Mouse (Mus musculus) heart, postnatal 0 days (tissue): ENCODE measurements around the gene Srprb. TPM values are rescaled to one million over a fixed set of nuclear protein-coding genes. Genes with fewer than 3 reads are reported as not detected.

Experiments
- ATAC-seq: fragments of 200-750 bp; cut with Nextera tagmentation; 2 replicates; pipeline ENCODE4 v1.8.0; 2017; ENCODE audit warnings: low read depth, moderate number of reproducible peaks, moderate library complexity; ENCODE audit not compliant: insufficient read depth
- DNase-seq: peaks from one replicate; pipeline ENCODE4 v3.0.0-alpha.2; 2016; ENCODE audit warnings: low spot score
- H3K27ac ChIP-seq: fragments of 300-500 bp; sonication (generic); 2 replicates; pipeline ENCODE4 v1.5.1; 2014; ENCODE audit warnings: low read depth, mild to moderate bottlenecking
- H3K27me3 ChIP-seq: fragments of 300-500 bp; sonication (generic); 2 replicates; pipeline ENCODE4 v1.6.1; 2014; ENCODE audit warnings: low read length, mixed read lengths; ENCODE audit not compliant: control insufficient read depth, insufficient read depth
- H3K36me3 ChIP-seq: fragments of 300-500 bp; sonication (generic); replicated peaks from 2 replicates; pipeline ENCODE4 v1.6.1; 2014; ENCODE audit warnings: low read length, mixed read lengths; ENCODE audit not compliant: control insufficient read depth, insufficient read depth
- H3K4me1 ChIP-seq: fragments of 300-500 bp; sonication (generic); 2 replicates; pipeline ENCODE4 v1.6.1; 2014; ENCODE audit warnings: antibody characterized with exemption; ENCODE audit not compliant: control insufficient read depth, insufficient read depth
- H3K4me2 ChIP-seq: fragments of 300-500 bp; sonication (generic); 2 replicates; pipeline ENCODE4 v1.6.1; 2014; ENCODE audit warnings: low read depth, mild to moderate bottlenecking, low read length, moderate library complexity
- H3K4me3 ChIP-seq: fragments of 300-500 bp; sonication (generic); 2 replicates; pipeline ENCODE4 v1.5.1; 2014; ENCODE audit warnings: low read depth, low read length
- H3K9ac ChIP-seq: fragments of 300-500 bp; sonication (generic); replicated peaks from 2 replicates; pipeline ENCODE4 v1.6.1; 2014; ENCODE audit warnings: low read depth, low read length, mixed read lengths
- H3K9me3 ChIP-seq: fragments of 300-500 bp; sonication (generic); replicated peaks from 2 replicates; pipeline ENCODE4 v1.6.1; 2016; ENCODE audit warnings: low read length; ENCODE audit not compliant: control insufficient read depth
- CTCF ChIP-seq: IDR thresholded peaks from 2 replicates; pipeline ENCODE4 v1.5.1; 2016; ENCODE audit warnings: antibody characterized with exemption, control low read depth, low read depth
- EP300 ChIP-seq: IDR thresholded peaks from 2 replicates; pipeline ENCODE4 v1.6.1; 2016; ENCODE audit warnings: antibody characterized with exemption, low read depth
- WGBS: fragments of 180-500 bp; shearing (Covaris S2); extraction: QIAGEN DNeasy Blood & Tissue Kit; methylation state at CpG from one replicate; pipeline ENCODE4 v1.1.7; 2014; 5-methylcytosine and 5-hydroxymethylcytosine counted together
- polyA plus RNA-seq: library from polyadenylated mRNA; unstranded; fragments of >200 nt; fragmentation: Nextera tagmentation; extraction: Ambion mirVana; gene quantifications from 2 replicates; pipeline ENCODE4 v1.2.1, GENCODE M21; 2015
- total RNA-seq: library from RNA; depleted of rRNA; stranded (reverse); fragments of >200 nt; gene quantifications from 2 replicates; pipeline ENCODE4 v1.2.3, GENCODE M21; 2014; ENCODE audit warnings: low replicate concordance; rRNA removed

The Srprb gene
- total RNA-seq (33.5 and 35.6 TPM in 2 replicates), polyA plus RNA-seq (29.4 and 30.2 TPM in 2 replicates)

DNA sequence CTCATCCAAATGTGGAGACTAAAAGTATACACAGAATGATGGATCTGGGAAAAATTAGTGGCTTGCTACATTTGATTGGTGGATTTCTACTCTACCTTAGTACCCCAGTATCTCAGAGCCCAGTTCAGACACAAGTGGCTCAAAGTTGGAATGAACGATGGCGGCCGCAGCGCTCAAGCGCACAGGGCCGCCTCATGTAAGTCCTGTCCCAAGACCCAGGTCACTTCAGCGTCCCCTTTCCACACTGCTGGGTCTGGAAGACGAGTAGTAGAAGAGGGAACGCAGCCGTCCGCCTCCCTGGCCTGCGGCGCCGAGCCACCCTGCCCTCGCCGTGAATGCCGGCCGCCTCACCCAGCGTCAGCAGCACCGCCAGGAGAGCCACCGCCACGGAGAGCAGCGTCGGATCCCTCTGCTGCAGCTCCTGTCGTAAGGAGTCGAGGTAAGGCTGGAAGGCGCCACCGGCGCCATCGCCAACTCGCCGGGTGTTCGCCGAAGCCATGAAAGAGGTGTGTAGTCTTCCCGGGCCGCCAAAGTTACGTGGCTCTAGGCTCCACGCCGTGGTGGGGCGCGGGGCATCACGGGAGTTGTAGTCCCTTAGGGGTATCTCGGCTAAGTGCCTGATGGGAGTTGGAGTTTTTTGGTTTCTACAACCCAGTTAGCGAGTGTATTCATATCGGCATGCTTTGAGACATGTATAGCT lies at the start of gene Srprb:
TSS of gene Srprb (minus strand) at position 577 of the 700 bp plus-strand sequence.
- ATAC-seq (peak; percentile 99), DNase-seq (peak; percentile 90)
- Histone ChIP-seq H3K27me3 (no peaks in the 10 kb centered on the region), H3K36me3 (peaks cover 24% of the 10 kb centered on the region), H3K9ac (peak within 1 kb of the TSS; percentile 71), H3K4me1 (no peaks in the 10 kb centered on the region), H3K9me3 (no peaks in the 10 kb centered on the region), H3K4me3 (peak within 1 kb of the TSS; percentile 66), H3K27ac (peak within 1 kb of the TSS; percentile 82), H3K4me2 (peak within 1 kb of the TSS; percentile 68)
- WGBS = under 1% methylated on average over 45 of the region's 45 CpGs
- TF ChIP-seq EP300 = no peak
- TF ChIP-seq CTCF = no peak

GRCm38 (mm10) chr9:103248618-103249017 lies 46.7 kb upstream of the Srprb start:
- DNase-seq = no peak
- Histone ChIP-seq H3K4me2 (no peak overlapping the region), H3K27me3 (no peaks in the 10 kb centered on the region), H3K9me3 (no peaks in the 10 kb centered on the region), H3K4me3 (no peak overlapping the region), H3K36me3 (no peaks in the 10 kb centered on the region), H3K4me1 (no peaks in the 10 kb centered on the region; the same call in 1 of the 2 replicates), H3K9ac (no peak overlapping the region), H3K27ac (no peak overlapping the region)
- TF ChIP-seq CTCF (no peak), EP300 (no peak)
- ATAC-seq = no peak
- 26% methylated on average over 4 of the region's 4 CpGs for WGBS

DNA sequence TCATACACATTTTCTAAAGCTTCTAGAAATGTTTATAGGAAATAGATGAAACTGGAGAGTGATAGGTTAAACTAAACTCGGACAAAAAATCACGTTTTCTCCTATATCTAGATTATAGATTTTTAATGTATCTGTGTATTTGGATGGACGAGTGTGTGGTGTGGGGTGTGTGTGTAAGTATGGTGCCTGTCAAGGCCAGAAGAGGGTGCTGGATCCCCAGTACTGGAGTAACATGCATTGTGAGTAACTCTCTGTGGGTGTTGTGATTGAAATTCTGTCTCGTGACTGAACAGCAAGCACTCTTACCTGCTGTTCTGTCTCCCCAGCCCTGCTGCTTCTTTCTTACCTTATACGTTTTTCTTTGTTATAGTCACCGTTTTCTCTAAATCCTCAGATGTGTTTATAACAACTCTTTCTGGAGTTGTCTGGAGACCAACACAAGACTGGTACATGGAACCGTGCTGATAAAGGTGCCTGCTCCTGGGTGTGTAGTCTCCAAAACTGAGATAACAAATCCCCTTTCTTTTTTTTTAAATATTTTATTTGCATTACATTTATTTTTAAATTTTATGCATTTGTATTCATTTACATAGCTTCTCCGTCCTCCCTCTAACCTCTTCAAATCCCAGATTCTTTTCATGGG lies 44.7 kb upstream of the Srprb start:
- 70% methylated on average over 8 of the region's 8 CpGs for WGBS
- Histone ChIP-seq H3K27me3 (no peaks in the 10 kb centered on the region), H3K27ac (no peak overlapping the region), H3K4me1 (no peaks in the 10 kb centered on the region), H3K36me3 (no peaks in the 10 kb centered on the region), H3K9ac (no peak overlapping the region), H3K9me3 (no peaks in the 10 kb centered on the region), H3K4me3 (no peak overlapping the region), H3K4me2 (no peak overlapping the region)
- DNase-seq (no peak), ATAC-seq (no peak)
- no peak for TF ChIP-seq EP300
- no peak for TF ChIP-seq CTCF

- H3K4me3 ChIP-seq = no peak overlapping the region
- no peaks in the 10 kb centered on the region for H3K9me3 ChIP-seq
- WGBS = 77% methylated on average over 4 of the region's 4 CpGs
- ATAC-seq = no peak
- no peak overlapping the region for H3K4me2 ChIP-seq
- no peak overlapping the region for H3K9ac ChIP-seq
- TF ChIP-seq CTCF (no peak), EP300 (no peak)
- H3K27me3 ChIP-seq = no peaks in the 10 kb centered on the region
- H3K36me3 ChIP-seq = no peaks in the 10 kb centered on the region
- no peak for DNase-seq
- no peaks in the 10 kb centered on the region for H3K4me1 ChIP-seq
- H3K27ac ChIP-seq = no peak overlapping the region
Measured at GRCm38 (mm10) chr9:103243640-103244039, 41.7 kb upstream of the Srprb start.

DNA sequence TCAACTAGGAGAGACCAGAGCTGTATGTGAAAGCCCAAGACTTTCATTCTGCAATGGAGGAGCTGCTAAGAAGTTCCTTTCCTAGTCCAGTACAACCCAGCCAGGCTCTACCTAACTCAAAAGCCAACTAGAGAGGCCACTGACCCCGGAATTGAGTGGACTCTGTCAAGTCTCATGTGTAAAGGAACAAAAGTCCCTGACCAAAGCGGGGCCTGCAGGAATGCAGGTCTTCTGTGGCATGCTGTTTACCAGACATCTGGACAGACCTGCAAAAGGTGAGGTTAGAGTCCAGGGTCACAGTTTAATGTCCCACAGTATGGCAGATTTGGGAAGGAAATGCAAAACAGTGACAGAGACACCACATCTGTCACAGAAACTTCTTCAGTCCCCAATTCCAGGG lies 39.3 kb upstream of the Srprb start:
- DNase-seq (no peak), ATAC-seq (no peak)
- Histone ChIP-seq H3K27me3 (no peaks in the 10 kb centered on the region), H3K4me1 (no peaks in the 10 kb centered on the region), H3K27ac (no peak overlapping the region), H3K9ac (no peak overlapping the region), H3K9me3 (no peaks in the 10 kb centered on the region), H3K4me2 (no peak overlapping the region), H3K36me3 (no peaks in the 10 kb centered on the region), H3K4me3 (no peak overlapping the region)
- TF ChIP-seq CTCF (no peak), EP300 (no peak)
- WGBS = 73% methylated on average over 2 of the region's 2 CpGs
